Mouse (Mus musculus) heart, embryonic 10.5 days (tissue): ENCODE data around the gene Cdc73. TPM values are rescaled to one million over a fixed set of nuclear protein-coding genes. Genes with fewer than 3 reads are reported as not detected.

Source experiments
- DNase-seq: peaks from one replicate; pipeline ENCODE4 v3.0.0-alpha.2; 2017; ENCODE audit warnings: low spot score
- H3K27ac ChIP-seq: fragments of 300-500 bp; sonication (generic); 2 replicates; pipeline ENCODE4 v1.5.1; 2016; ENCODE audit warnings: mild to moderate bottlenecking
- H3K27me3 ChIP-seq: fragments of 300-500 bp; sonication (generic); 2 replicates; pipeline ENCODE4 v1.6.1; 2016; ENCODE audit warnings: mild to moderate bottlenecking; ENCODE audit not compliant: poor library complexity, insufficient read depth, severe bottlenecking
- H3K36me3 ChIP-seq: fragments of 300-500 bp; sonication (generic); 2 replicates; pipeline ENCODE4 v1.6.1; 2016; ENCODE audit warnings: mild to moderate bottlenecking, moderate library complexity
- H3K4me1 ChIP-seq: fragments of 300-500 bp; sonication (generic); 2 replicates; pipeline ENCODE4 v1.6.1; 2016; ENCODE audit warnings: mild to moderate bottlenecking
- H3K4me3 ChIP-seq: fragments of 300-500 bp; sonication (generic); 2 replicates; pipeline ENCODE4 v1.5.1; 2016; ENCODE audit warnings: mild to moderate bottlenecking, moderate library complexity
- H3K9me3 ChIP-seq: fragments of 300-500 bp; sonication (generic); 2 replicates; pipeline ENCODE4 v1.6.1; 2016; ENCODE audit warnings: mild to moderate bottlenecking, moderate library complexity
- WGBS: fragments of 180-500 bp; shearing (Covaris S2); methylation state at CpG from one replicate; pipeline ENCODE4 v1.1.7; 2016; 5-methylcytosine and 5-hydroxymethylcytosine counted together
- polyA plus RNA-seq: library from polyadenylated mRNA; unstranded; fragments of >200 nt; fragmentation: Nextera tagmentation; extraction: Ambion mirVana; gene quantifications from 2 replicates; pipeline ENCODE4 v1.2.1, GENCODE M21; 2016

The Cdc73 gene
- polyA plus RNA-seq, 1 experiment from 2014 or later, result 31.7 TPM

- H3K4me1 ChIP-seq, result no peaks in the 10 kb centered on the region
- no peaks in the 10 kb centered on the region for H3K9me3 ChIP-seq
- no peaks in the 10 kb centered on the region for H3K27me3 ChIP-seq
- no peak for DNase-seq
- no peak overlapping the region for H3K27ac ChIP-seq
- no peak overlapping the region for H3K4me3 ChIP-seq
- WGBS, result 86% methylated on average over 2 of the region's 2 CpGs
- H3K36me3 ChIP-seq, result no peaks in the 10 kb centered on the region
Measured at GRCm38 (mm10) chr1:143596864-143597263, 105.8 kb downstream of the Cdc73 start.

DNA sequence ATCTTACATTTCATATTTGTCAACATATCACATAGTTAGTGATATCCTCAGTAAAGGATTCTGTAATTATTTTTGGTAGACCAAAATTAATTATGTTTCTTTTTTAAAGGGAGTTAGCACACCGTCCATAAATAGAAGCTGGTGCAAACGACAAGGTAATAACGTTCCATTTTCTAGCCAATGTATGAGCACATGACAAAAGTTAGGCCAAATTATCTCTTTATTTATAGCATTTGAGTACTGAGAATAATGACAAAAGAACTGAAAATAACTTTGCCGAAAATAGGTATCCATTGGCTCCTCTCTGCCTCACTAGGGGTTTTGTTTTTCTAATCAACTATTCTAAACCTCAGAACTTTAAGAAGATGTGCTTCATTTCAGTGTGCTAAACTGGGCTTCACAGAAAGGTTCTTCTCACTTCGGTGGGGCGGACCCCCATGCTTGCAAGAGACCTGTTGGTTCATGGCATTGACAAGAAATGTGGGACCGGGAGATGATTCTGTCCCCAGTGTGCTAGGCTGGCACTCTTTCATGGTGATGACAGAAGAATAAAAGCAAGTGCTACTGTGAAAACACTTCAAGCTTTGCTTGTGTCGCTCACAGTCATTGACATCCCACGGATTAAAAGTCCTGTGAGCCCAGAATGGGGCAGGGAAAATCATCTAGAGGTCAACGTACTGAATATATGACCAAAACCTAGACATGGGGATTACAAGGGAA is 125.7 kb downstream of the Cdc73 start:
- Histone ChIP-seq H3K27me3 (no peaks in the 10 kb centered on the region), H3K27ac (no peak overlapping the region), H3K36me3 (no peaks in the 10 kb centered on the region), H3K9me3 (no peaks in the 10 kb centered on the region), H3K4me1 (no peaks in the 10 kb centered on the region), H3K4me3 (no peak overlapping the region)
- no peak for DNase-seq
- 71% methylated on average over 10 of the region's 10 CpGs for WGBS

GRCm38 (mm10) chr1:143558235-143558634 is 144.5 kb downstream of the Cdc73 start:
- no peaks in the 10 kb centered on the region for H3K9me3 ChIP-seq
- H3K4me1 ChIP-seq, result no peaks in the 10 kb centered on the region
- no peak overlapping the region for H3K27ac ChIP-seq
- no peak overlapping the region for H3K4me3 ChIP-seq
- no peaks in the 10 kb centered on the region for H3K36me3 ChIP-seq
- H3K27me3 ChIP-seq, result no peaks in the 10 kb centered on the region
- WGBS, result 81% methylated on average over 1 of the region's 1 CpGs
- no peak for DNase-seq

- 24% methylated on average over 1 of the region's 1 CpGs for WGBS
- Histone ChIP-seq H3K9me3 (no peaks in the 10 kb centered on the region), H3K27ac (no peak overlapping the region)
Measured at GRCm38 (mm10) chr1:143555533-143555932, 147.2 kb downstream of the Cdc73 start.

DNA sequence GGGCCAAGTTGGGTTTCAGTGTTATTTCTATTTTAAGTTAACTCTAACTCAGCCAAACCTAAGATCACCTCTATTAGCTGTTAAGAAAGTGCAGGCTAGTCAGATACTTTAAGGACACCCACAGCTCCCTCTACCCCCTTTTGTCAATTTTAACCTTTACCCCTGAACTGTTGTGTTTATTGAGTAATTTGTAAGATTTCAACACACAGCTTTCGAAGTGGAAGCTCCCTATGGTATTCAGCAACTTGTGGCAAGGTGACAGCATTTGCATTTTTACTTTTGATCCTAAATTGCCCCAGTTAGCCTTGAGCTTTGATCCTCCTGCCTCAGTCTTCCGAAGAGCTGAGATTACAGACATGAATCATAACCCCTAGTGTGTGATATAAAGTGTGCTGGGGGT is 148.1 kb downstream of the Cdc73 start:
- DNase-seq, result no peak
- WGBS, result 53% methylated on average over 2 of the region's 2 CpGs
- H3K9me3 ChIP-seq, result no peaks in the 10 kb centered on the region
- H3K4me3 ChIP-seq, result no peak overlapping the region
- no peaks in the 10 kb centered on the region for H3K27me3 ChIP-seq
- no peaks in the 10 kb centered on the region for H3K4me1 ChIP-seq
- H3K27ac ChIP-seq, result no peak overlapping the region
- no peaks in the 10 kb centered on the region for H3K36me3 ChIP-seq

More at GRCm38 (mm10) chr1:143555533-143555932, 147.2 kb downstream of the Cdc73 start:
- Histone ChIP-seq H3K4me1 (no peaks in the 10 kb centered on the region), H3K4me3 (no peak overlapping the region), H3K36me3 (no peaks in the 10 kb centered on the region), H3K27me3 (no peaks in the 10 kb centered on the region)
- DNase-seq, result no peak

Other genes with a start within 250 kb of the Cdc73 start
- gene B3galt2, start 62.2 kb downstream of the Cdc73 start, polyA plus RNA-seq, result 0.15 and 0.26 TPM in 2 replicates
- gene Glrx2, start 13.4 kb upstream of the Cdc73 start, polyA plus RNA-seq, result 81.4 and 85.2 TPM in 2 replicates
- 14.2 and 16.6 TPM in 2 replicates for gene Trove2, start 74.2 kb upstream of the Cdc73 start, polyA plus RNA-seq
- 88.5 and 109 TPM in 2 replicates for gene Uchl5, start 74.4 kb upstream of the Cdc73 start, polyA plus RNA-seq